8 mouse cellular contexts compared by ENCODE assay signal in genomic region chrX:68313486-68313885, GRCm38 (mm10).
DNase-seq lines count a peak whose midpoint lies in the region; ATAC-seq lines count a peak whose summit lies in the region.
"Had no signal": no experiment of that assay in that cellular context is flagged by ENCODE, and none has a peak within 500 bp of the region (broad histone marks: within the 10 kb centered on the region; RNA-seq: fewer than 3 reads in every experiment).

No protein-coding gene starts in this region.

- H3K27ac ChIP-seq in forebrain, embryonic 12.5 days = no peak overlapping the region
- H3K27ac ChIP-seq in hindbrain, embryonic 10.5 days = no peak overlapping the region
- H3K27ac ChIP-seq: lung, embryonic 15.5 days had no signal

- no peak overlapping the region for H3K4me3 ChIP-seq in forebrain, embryonic 12.5 days (replicated peaks)
- H3K4me3 ChIP-seq in hindbrain, embryonic 10.5 days = no peak overlapping the region
- H3K4me3 ChIP-seq: lung, embryonic 15.5 days had no signal

- no peaks in the 10 kb centered on the region for H3K36me3 ChIP-seq in forebrain, embryonic 12.5 days (replicated peaks)
- H3K36me3 ChIP-seq in hindbrain, embryonic 10.5 days = no peaks in the 10 kb centered on the region
- H3K36me3 ChIP-seq: lung, embryonic 15.5 days had no signal

- peak; percentile 64; the same call in 1 of the 2 replicates for ATAC-seq in forebrain, embryonic 12.5 days (ENCODE audit: low FRiP score)
- peak; percentile 98 for ATAC-seq in megakaryocyte progenitor cell, adult 5-6 weeks (replicated peaks; ENCODE audit: poor library complexity)

- H3K4me2 ChIP-seq in forebrain, embryonic 12.5 days = no peak overlapping the region
- H3K4me2 ChIP-seq: lung, embryonic 15.5 days had no signal

- WGBS in forebrain, embryonic 12.5 days = 24% methylated on average over 7 of the region's 7 CpGs
- 23% methylated on average over 7 of the region's 7 CpGs for WGBS in hindbrain, embryonic 10.5 days

- no peak overlapping the region for H3K9ac ChIP-seq in forebrain, embryonic 12.5 days
- H3K9ac ChIP-seq: lung, embryonic 15.5 days had no signal

- H3K9me3 ChIP-seq in forebrain, embryonic 12.5 days = no peaks in the 10 kb centered on the region
- no peaks in the 10 kb centered on the region for H3K9me3 ChIP-seq in hindbrain, embryonic 10.5 days
- H3K9me3 ChIP-seq: lung, embryonic 15.5 days had no signal

- DNase-seq in MN1 (ENCODE audit: low spot score) = peak; percentile 73
- peak; percentile 32 for DNase-seq in c-Kit-positive CD71-negative TER-119-negative erythroid progenitor cells, embryonic 14.5 days (ENCODE audit: low read depth)
- DNase-seq in hindbrain, embryonic 10.5 days (ENCODE audit: low spot score) = peak; percentile 54
- DNase-seq in layer of hippocampus, adult 9-11 months = peak; percentile 73
- DNase-seq in right cerebral cortex, postnatal 14 days = peak; percentile 60

- H3K4me1 ChIP-seq in forebrain, embryonic 12.5 days = no peaks in the 10 kb centered on the region
- no peaks in the 10 kb centered on the region for H3K4me1 ChIP-seq in hindbrain, embryonic 10.5 days (replicated peaks)
- H3K4me1 ChIP-seq: lung, embryonic 15.5 days had no signal

- no peaks in the 10 kb centered on the region for H3K27me3 ChIP-seq in forebrain, embryonic 12.5 days
- no peaks in the 10 kb centered on the region for H3K27me3 ChIP-seq in hindbrain, embryonic 10.5 days (ENCODE audit: insufficient read depth, poor library complexity, severe bottlenecking)
- H3K27me3 ChIP-seq: lung, embryonic 15.5 days had no signal
